Mouse (Mus musculus): ENCODE measurements around the gene Ube2r2.
A peak's percentile ranks its signal among the peaks of the same experiment; 100 is the strongest.

Gene Ube2r2

GRCm38 (mm10) chr4:41189809-41190208, 54.3 kb downstream of the Ube2r2 start:
- no peaks in the 10 kb centered on the region for H3K27me3 ChIP-seq (ENCODE audit: control insufficient read depth, insufficient read depth, low read length, poor library complexity, severe bottlenecking)
- peaks cover 11% of the 10 kb centered on the region for H3K36me3 ChIP-seq (ENCODE audit: control insufficient read depth, insufficient read depth, low read length, poor library complexity, severe bottlenecking)
- DNase-seq (ENCODE audit: low read depth, low spot score), result no peak

DNA sequence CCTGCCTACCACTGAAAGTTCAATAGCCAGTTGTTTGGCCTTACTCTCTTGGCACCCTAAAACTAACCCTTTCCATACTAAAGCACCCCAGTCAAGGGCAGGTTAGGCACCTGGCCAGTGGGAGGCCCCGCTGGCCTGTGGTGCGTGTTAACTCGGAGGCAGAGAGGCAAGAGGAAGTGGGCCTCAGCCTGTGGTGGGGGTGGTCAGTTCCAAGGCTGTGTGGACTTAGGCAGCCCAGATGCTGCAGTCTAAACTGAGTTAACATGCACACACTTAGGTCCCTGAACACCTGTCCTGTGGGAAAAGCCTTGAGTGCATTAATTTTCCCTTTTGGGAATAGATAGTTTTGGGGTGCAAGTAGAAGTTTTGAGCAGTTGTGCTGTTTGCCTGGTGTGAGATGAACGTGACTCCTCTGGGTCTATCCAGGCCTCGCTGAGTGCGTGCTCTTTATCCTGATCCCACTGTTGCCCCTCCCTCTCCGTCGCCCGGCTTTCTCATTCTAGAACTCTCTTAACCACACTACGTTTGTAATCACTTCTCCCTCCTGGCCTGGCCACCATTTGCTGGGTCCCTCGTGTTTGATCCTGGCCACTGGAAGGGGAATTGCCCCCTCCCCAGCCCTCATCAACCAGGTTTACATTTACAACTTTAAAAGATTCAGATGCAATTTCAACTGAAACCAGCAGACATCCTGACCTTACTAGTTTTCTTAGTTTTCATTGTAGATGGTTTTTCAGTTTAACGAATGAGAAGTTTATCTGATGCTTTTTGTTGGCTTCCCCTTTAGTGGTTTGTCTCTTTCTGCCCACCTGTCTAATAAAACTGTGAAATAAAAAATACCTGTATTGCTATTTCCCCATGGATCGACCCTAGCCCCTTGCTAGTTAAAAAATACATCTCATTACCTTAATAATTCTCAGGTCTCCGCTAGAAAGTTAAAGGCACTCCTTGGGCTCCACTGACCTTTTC, 57.3 kb downstream of the Ube2r2 start:
- DNase-seq (ENCODE audit: low read depth, low spot score), result peak; percentile 5
- H3K36me3 ChIP-seq (ENCODE audit: control insufficient read depth, insufficient read depth, low read length, poor library complexity, severe bottlenecking), result peaks cover 14% of the 10 kb centered on the region
- no peaks in the 10 kb centered on the region for H3K27me3 ChIP-seq (ENCODE audit: control insufficient read depth, insufficient read depth, low read length, poor library complexity, severe bottlenecking)

- Histone ChIP-seq H3K27me3 (ENCODE audit: control insufficient read depth, insufficient read depth, low read length, poor library complexity, severe bottlenecking) (no peaks in the 10 kb centered on the region), H3K36me3 (ENCODE audit: control insufficient read depth, insufficient read depth, low read length, poor library complexity, severe bottlenecking) (peaks cover 10% of the 10 kb centered on the region)
- DNase-seq (ENCODE audit: low read depth, low spot score), result no peak
Measured at GRCm38 (mm10) chr4:41195328-41195727, 59.8 kb downstream of the Ube2r2 start.

GRCm38 (mm10) chr4:41196861-41197610, 61.5 kb downstream of the Ube2r2 start:
- Histone ChIP-seq H3K36me3 (ENCODE audit: control insufficient read depth, insufficient read depth, low read length, poor library complexity, severe bottlenecking) (peaks cover 6% of the 10 kb centered on the region), H3K27me3 (ENCODE audit: control insufficient read depth, insufficient read depth, low read length, poor library complexity, severe bottlenecking) (no peaks in the 10 kb centered on the region)
- DNase-seq (ENCODE audit: low read depth, low spot score), result no peak

DNA sequence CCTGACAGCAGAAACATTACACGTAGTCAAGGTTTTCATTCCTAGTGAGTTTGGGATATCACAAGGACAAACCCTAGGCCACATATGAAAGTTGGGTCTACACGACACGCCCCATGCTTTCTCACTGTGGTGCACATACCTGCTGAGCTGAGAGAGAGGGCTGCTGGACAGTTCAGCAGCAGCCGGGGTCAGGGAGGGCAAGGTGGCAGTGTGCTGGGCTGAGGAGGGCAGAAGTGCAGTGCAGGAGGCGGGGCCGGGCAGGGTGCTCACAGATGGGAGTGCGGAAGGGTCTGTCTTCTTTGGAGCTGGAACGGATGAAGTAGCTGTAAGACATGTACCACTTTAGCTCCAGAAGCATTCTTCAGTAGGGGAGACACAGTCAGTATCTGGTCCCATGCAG, 66.6 kb downstream of the Ube2r2 start:
- no peak for DNase-seq (ENCODE audit: low read depth, low spot score)
- Histone ChIP-seq H3K27me3 (ENCODE audit: control insufficient read depth, insufficient read depth, low read length, poor library complexity, severe bottlenecking) (no peaks in the 10 kb centered on the region), H3K36me3 (ENCODE audit: control insufficient read depth, insufficient read depth, low read length, poor library complexity, severe bottlenecking) (peaks cover 15% of the 10 kb centered on the region)

- H3K27me3 ChIP-seq (ENCODE audit: control insufficient read depth, insufficient read depth, low read length, poor library complexity, severe bottlenecking), result no peaks in the 10 kb centered on the region
- DNase-seq (ENCODE audit: low read depth, low spot score), result no peak
- peaks cover 16% of the 10 kb centered on the region for H3K36me3 ChIP-seq (ENCODE audit: control insufficient read depth, insufficient read depth, low read length, poor library complexity, severe bottlenecking)
Measured at GRCm38 (mm10) chr4:41205751-41206150, 70.2 kb downstream of the Ube2r2 start.

GRCm38 (mm10) chr4:41208050-41208449, 72.5 kb downstream of the Ube2r2 start:
- DNase-seq (ENCODE audit: low read depth, low spot score), result no peak
- H3K27me3 ChIP-seq (ENCODE audit: control insufficient read depth, insufficient read depth, low read length, poor library complexity, severe bottlenecking), result no peaks in the 10 kb centered on the region
- peaks cover 11% of the 10 kb centered on the region for H3K36me3 ChIP-seq (ENCODE audit: control insufficient read depth, insufficient read depth, low read length, poor library complexity, severe bottlenecking)

DNA sequence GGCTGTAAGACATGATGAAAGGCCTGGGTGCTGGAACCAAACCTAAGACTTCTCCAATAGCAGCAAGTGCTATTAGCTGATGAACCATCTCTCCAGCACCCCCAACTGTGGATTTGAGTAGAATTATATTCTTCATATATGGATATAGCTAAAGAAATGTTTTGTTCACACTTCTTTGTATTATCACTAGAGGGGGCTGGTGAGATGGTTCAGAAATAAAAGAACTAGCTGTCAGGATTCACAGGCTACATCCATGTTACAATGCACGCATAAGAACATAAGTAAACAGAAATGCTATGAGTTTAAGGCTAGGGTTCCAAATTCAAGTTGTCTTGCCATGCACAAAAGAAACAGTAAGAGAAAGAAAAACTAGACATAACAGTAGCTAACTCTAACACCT, 89.9 kb downstream of the Ube2r2 start:
- peak; percentile 48 for DNase-seq (ENCODE audit: low read depth, low spot score)
- Histone ChIP-seq H3K36me3 (ENCODE audit: control insufficient read depth, insufficient read depth, low read length, poor library complexity, severe bottlenecking) (peaks cover 9% of the 10 kb centered on the region; the same call in 1 of the 2 replicates), H3K27me3 (ENCODE audit: control insufficient read depth, insufficient read depth, low read length, poor library complexity, severe bottlenecking) (no peaks in the 10 kb centered on the region)

- no peaks in the 10 kb centered on the region for H3K27me3 ChIP-seq (ENCODE audit: control insufficient read depth, insufficient read depth, low read length, poor library complexity, severe bottlenecking)
- peak; percentile 72 for DNase-seq (ENCODE audit: low read depth, low spot score)
- H3K36me3 ChIP-seq (ENCODE audit: control insufficient read depth, insufficient read depth, low read length, poor library complexity, severe bottlenecking), result peaks cover 9% of the 10 kb centered on the region; the same call in 1 of the 2 replicates
Measured at GRCm38 (mm10) chr4:41226351-41226750, 90.8 kb downstream of the Ube2r2 start.

GRCm38 (mm10) chr4:41235621-41236020, 100.1 kb downstream of the Ube2r2 start:
- no peak for DNase-seq (ENCODE audit: low read depth, low spot score)

GRCm38 (mm10) chr4:41240916-41241315, 105.4 kb downstream of the Ube2r2 start:
- no peaks in the 10 kb centered on the region for H3K27me3 ChIP-seq (ENCODE audit: control insufficient read depth, insufficient read depth, low read length, poor library complexity, severe bottlenecking)
- DNase-seq (ENCODE audit: low read depth, low spot score), result no peak
- H3K36me3 ChIP-seq (ENCODE audit: control insufficient read depth, insufficient read depth, low read length, poor library complexity, severe bottlenecking), result 0 out of 2 replicates have a peak, but pooled peaks cover 1% of the 10 kb centered on the region

More at GRCm38 (mm10) chr4:41235621-41236020, 100.1 kb downstream of the Ube2r2 start:
- Histone ChIP-seq H3K36me3 (ENCODE audit: control insufficient read depth, insufficient read depth, low read length, poor library complexity, severe bottlenecking) (peaks cover 7% of the 10 kb centered on the region; the same call in 1 of the 2 replicates), H3K27me3 (ENCODE audit: control insufficient read depth, insufficient read depth, low read length, poor library complexity, severe bottlenecking) (no peaks in the 10 kb centered on the region)
